Mouse (Mus musculus) liver, embryonic 14.5 days (tissue): ENCODE measurements around the gene Col6a5. TPM values are rescaled to one million over a fixed set of nuclear protein-coding genes. Genes with fewer than 3 reads are reported as not detected.

Experiments used
- ATAC-seq: fragments of 200-750 bp; cut with Nextera tagmentation; 2 replicates; pipeline ENCODE4 v1.8.0; 2017; ENCODE audit warnings: moderate number of reproducible peaks, mild to moderate bottlenecking, moderate library complexity; ENCODE audit not compliant: insufficient read depth
- DNase-seq, 3 experiments: peaks; one replicate each; pipeline ENCODE4 v3.0.0-alpha.2; 2012 to 2013; ENCODE audit warnings: low read depth in 3 of 3, low spot score in 3 of 3
- H3K27ac ChIP-seq: fragments of 300-500 bp; sonication (generic); 2 replicates; pipeline ENCODE4 v1.5.1; 2014; ENCODE audit warnings: moderate library complexity, mild to moderate bottlenecking, control low read depth, inconsistent platforms
- H3K27me3 ChIP-seq: fragments of 300-500 bp; sonication (generic); 2 replicates; pipeline ENCODE4 v1.6.1; 2014; ENCODE audit warnings: mild to moderate bottlenecking, low read length, moderate library complexity; ENCODE audit not compliant: control insufficient read depth, insufficient read depth
- H3K36me3 ChIP-seq: fragments of 300-500 bp; sonication (generic); replicated peaks from 2 replicates; pipeline ENCODE4 v1.6.1; 2014; ENCODE audit warnings: low read depth; ENCODE audit not compliant: control insufficient read depth, insufficient read depth
- H3K4me1 ChIP-seq, 2 experiments: fragments of 200-500 bp in 1 of 2; fragments of 300-500 bp in 1 of 2; sonication (generic) in 1 of 2; replicated peaks; 2 replicates each; pipeline ENCODE4 v1.6.1; 2012 to 2014; ENCODE audit warnings: antibody characterized with exemption in 1 of 2, inconsistent platforms in 1 of 2, low read length in 1 of 2; ENCODE audit not compliant: control insufficient read depth in 2 of 2, insufficient read depth in 2 of 2
- H3K4me2 ChIP-seq: fragments of 300-500 bp; sonication (generic); 2 replicates; pipeline ENCODE4 v1.6.1; 2014; ENCODE audit warnings: low read depth, mild to moderate bottlenecking, control low read depth, moderate library complexity
- H3K4me3 ChIP-seq, 2 experiments: fragments of 200-500 bp in 1 of 2; fragments of 300-500 bp in 1 of 2; sonication (generic) in 1 of 2; 2 replicates each; pipeline ENCODE4 v1.5.1; 2012 to 2014; ENCODE audit warnings: low read depth in 2 of 2, low read length in 2 of 2, mild to moderate bottlenecking in 2 of 2, control low read depth in 1 of 2, inconsistent platforms in 1 of 2, moderate library complexity in 1 of 2; ENCODE audit not compliant: insufficient read depth in 1 of 2
- H3K9ac ChIP-seq: fragments of 300-500 bp; sonication (generic); replicated peaks from 2 replicates; pipeline ENCODE4 v1.6.1; 2014; ENCODE audit warnings: mild to moderate bottlenecking, control low read depth, moderate library complexity
- H3K9me3 ChIP-seq: fragments of 300-500 bp; sonication (generic); 2 replicates; pipeline ENCODE4 v1.6.1; 2016; ENCODE audit warnings: low read length, mixed read lengths; ENCODE audit not compliant: control insufficient read depth
- CTCF ChIP-seq: IDR thresholded peaks from 2 replicates; pipeline ENCODE4 v1.5.1; 2016; ENCODE audit warnings: antibody characterized with exemption, low read depth, control low read depth
- EP300 ChIP-seq: IDR thresholded peaks from 2 replicates; pipeline ENCODE4 v1.6.1; 2016; ENCODE audit warnings: antibody characterized with exemption, low read depth
- WGBS: fragments of 180-500 bp; shearing (Covaris S2); extraction: QIAGEN DNeasy Blood & Tissue Kit; methylation state at CpG from one replicate; pipeline ENCODE4 v1.1.7; 2014; ENCODE audit not compliant: insufficient replicate concordance; 5-methylcytosine and 5-hydroxymethylcytosine counted together
- polyA plus RNA-seq, 2 experiments: library from polyadenylated mRNA; depleted of rRNA in 1 of 2; stranded (reverse) in 1 of 2; unstranded in 1 of 2; fragments of >200 nt; fragmentation: Nextera tagmentation in 1 of 2; extraction: Ambion mirVana in 1 of 2; gene quantifications; 2 replicates each; pipeline versions ENCODE4 v1.2.1 to v1.2.3; 2012 to 2014

Gene Col6a5
- polyA plus RNA-seq, 2 experiments, result 0.04 TPM; not detected in 1

DNA sequence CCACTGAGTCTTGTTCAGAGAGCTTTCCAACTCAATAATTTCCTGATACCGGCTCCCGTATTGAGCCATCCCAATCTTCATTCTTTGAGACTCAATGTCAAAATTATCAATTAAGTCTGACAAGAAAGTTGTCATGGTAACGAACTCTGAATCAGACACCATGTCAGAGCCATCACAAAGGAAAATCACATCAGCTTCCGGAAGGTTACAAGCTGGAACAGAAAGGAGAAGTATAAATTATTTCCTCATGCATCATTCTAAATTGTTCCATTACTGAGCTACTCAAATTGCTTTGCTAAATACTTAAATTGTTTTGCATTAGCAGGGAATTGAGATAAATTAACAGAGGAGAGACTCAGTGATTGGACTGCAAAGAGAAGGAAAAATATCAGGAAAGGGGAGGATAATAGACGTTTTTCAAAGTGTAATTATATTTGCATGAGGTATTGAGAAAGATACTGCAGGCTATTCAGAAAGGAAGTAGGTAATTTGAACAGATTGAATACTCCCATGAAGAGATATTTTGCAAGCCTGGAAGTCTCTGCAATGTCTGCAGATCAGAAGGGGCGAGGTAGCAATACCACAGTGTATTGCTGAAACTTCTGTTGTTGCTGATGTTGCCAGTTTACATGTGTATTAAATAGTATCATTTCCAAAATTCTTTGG lies 31.9 kb downstream of the Col6a5 start:
- Histone ChIP-seq H3K27me3 (no peaks in the 10 kb centered on the region), H3K4me2 (no peak overlapping the region), H3K9ac (no peak overlapping the region), H3K4me3 (no peak overlapping the region), H3K4me1 (no peaks in the 10 kb centered on the region), H3K27ac (no peak overlapping the region), H3K36me3 (no peaks in the 10 kb centered on the region), H3K9me3 (no peaks in the 10 kb centered on the region)
- TF ChIP-seq EP300 (no peak), CTCF (no peak)
- WGBS, result 56% methylated on average over 6 of the region's 6 CpGs
- ATAC-seq (no peak), DNase-seq (no peak)

DNA sequence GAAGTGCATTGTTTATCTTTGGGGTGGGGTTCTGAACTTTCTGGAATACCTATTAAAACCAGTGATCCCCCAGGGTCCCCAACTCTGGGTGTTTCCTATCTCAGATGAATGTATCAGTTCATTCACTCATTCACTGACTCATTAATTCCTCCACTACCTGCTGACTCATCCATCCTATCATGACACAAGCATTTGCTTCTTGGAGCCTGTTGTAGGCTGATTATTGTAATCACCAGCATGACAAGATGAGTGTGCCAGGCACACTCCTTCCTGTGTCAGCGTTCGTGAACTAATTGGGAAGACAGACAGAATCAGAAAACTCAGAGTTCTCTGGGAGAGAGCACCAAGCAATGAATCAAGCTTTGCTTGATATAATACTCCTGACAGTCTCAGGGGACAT lies 36.8 kb downstream of the Col6a5 start:
- TF ChIP-seq CTCF, result no peak
- TF ChIP-seq EP300, result no peak
- no peak overlapping the region for H3K9ac ChIP-seq
- 47% methylated on average over 2 of the region's 2 CpGs for WGBS

DNA sequence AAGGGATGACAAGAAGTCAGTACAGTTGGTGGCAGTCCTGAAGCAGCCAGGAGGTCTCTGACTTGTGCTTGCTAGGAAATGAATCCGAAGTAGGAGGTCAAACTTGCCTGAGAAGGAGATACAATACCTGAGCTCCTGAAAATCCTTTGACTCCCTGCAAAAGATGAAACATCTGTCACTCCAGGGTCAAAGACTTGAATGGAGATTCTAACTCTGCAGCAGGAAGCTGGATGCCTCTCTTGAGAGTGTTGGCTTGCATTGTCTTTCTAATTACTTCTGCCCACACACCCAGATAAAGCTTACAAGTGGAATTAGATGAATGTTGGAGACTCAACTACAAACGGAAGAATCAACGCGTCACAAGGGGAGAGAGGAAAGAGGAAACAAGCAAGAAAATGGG lies 45.3 kb downstream of the Col6a5 start:
- H3K27ac ChIP-seq, result no peak overlapping the region
- no peaks in the 10 kb centered on the region for H3K27me3 ChIP-seq
- WGBS, result 13% methylated on average over 4 of the region's 4 CpGs
- no peaks in the 10 kb centered on the region for H3K36me3 ChIP-seq
- H3K4me3 ChIP-seq, result no peak overlapping the region
- H3K4me2 ChIP-seq, result no peak overlapping the region
- ATAC-seq (no peak), DNase-seq (no peak)
- no peak overlapping the region for H3K9ac ChIP-seq
- no peak for TF ChIP-seq CTCF
- TF ChIP-seq EP300, result no peak
- no peaks in the 10 kb centered on the region for H3K9me3 ChIP-seq
- no peaks in the 10 kb centered on the region for H3K4me1 ChIP-seq

More for the DNA sequence above, 36.8 kb downstream of the Col6a5 start:
- no peaks in the 10 kb centered on the region for H3K9me3 ChIP-seq
- no peak overlapping the region for H3K27ac ChIP-seq
- no peaks in the 10 kb centered on the region for H3K27me3 ChIP-seq
- no peak for ATAC-seq
- H3K4me3 ChIP-seq, result no peak overlapping the region
- no peak for DNase-seq
- H3K4me1 ChIP-seq, result no peaks in the 10 kb centered on the region
- H3K36me3 ChIP-seq, result no peaks in the 10 kb centered on the region
- no peak overlapping the region for H3K4me2 ChIP-seq

DNA sequence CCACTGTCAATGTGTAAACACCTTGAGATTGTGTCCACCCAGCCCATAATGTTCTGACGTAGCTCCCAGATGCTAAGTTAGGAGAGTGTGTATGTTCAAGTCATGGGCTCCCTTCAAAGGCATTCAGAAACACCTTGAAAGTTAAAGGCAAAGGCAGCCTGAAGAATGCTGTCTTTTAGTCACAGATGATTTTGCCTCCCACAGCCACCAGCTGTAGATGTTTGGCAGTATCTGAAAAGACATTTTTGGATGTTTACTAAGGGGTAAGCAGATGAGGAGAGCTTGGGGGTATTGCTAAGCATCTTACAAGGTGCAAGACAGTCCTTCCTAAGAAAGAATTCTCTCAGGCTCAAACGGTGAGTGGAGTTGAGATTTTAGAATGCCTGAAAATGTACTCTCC lies 50.3 kb downstream of the Col6a5 start:
- Histone ChIP-seq H3K4me1 (no peaks in the 10 kb centered on the region), H3K4me3 (no peak overlapping the region), H3K9ac (no peak overlapping the region), H3K4me2 (no peak overlapping the region), H3K27me3 (no peaks in the 10 kb centered on the region), H3K36me3 (no peaks in the 10 kb centered on the region), H3K9me3 (no peaks in the 10 kb centered on the region), H3K27ac (no peak overlapping the region)
- no peak for DNase-seq
- ATAC-seq, result no peak
- WGBS, result 56% methylated on average over 2 of the region's 2 CpGs
- TF ChIP-seq EP300 (no peak), CTCF (no peak)

DNA sequence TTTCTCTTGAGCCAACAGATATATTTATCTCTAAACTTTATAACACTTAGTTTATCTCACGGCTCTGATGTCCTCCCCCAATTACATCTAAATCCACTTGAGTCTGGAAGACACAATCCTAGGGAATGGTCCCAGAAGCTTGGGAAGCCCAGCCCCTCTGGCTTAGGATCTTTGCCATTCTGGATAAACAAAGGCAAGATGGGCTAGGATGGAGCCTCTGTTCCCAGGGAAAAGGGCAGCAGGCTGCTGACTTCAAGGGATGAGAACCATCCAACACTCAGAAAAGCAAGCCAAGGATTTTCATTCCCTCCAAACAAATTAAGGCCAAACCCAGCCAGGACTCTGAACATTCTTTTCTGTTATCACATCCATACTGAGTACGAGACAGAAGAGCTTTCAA lies 51.1 kb downstream of the Col6a5 start:
- Histone ChIP-seq H3K4me2 (no peak overlapping the region), H3K27me3 (no peaks in the 10 kb centered on the region), H3K9ac (no peak overlapping the region), H3K36me3 (no peaks in the 10 kb centered on the region), H3K4me3 (no peak overlapping the region), H3K9me3 (no peaks in the 10 kb centered on the region), H3K27ac (no peak overlapping the region), H3K4me1 (no peaks in the 10 kb centered on the region)
- WGBS, result 55% methylated on average over 2 of the region's 2 CpGs
- DNase-seq (no peak), ATAC-seq (no peak)
- TF ChIP-seq EP300, result no peak
- no peak for TF ChIP-seq CTCF
